16 mouse cellular contexts compared by ENCODE assay signal in genomic region chr6:85966686-85967085, GRCm38 (mm10). TPM values are rescaled to one million over a fixed set of nuclear protein-coding genes. Genes with fewer than 3 reads are reported as not detected.
DNase-seq lines count a peak whose midpoint lies in the region; ATAC-seq lines count a peak whose summit lies in the region.
"Had no signal": no experiment of that assay in that cellular context is flagged by ENCODE, and none has a peak within 500 bp of the region (broad histone marks: within the 10 kb centered on the region; RNA-seq: fewer than 3 reads in every experiment).

No protein-coding gene starts in this region.

- ATAC-seq in kidney, embryonic 15.5 days (replicated peaks; ENCODE audit: low FRiP score): 0 out of 2 replicates have a peak, but pooled peaks have one; percentile 5
- 0 out of 2 replicates have a peak, but pooled peaks have one; percentile 19 for ATAC-seq in granulocyte monocyte progenitor cell, adult 5-6 weeks (replicated peaks; ENCODE audit: poor library complexity, severe bottlenecking)
- ATAC-seq: forebrain, embryonic 15.5 days; hindbrain, postnatal 0 days had no signal

- intact Hi-C loops in left cerebral cortex, postnatal 14 days (cut with DNase I): no loop called here

- no peak overlapping the region for H3K27ac ChIP-seq in kidney, embryonic 15.5 days
- H3K27ac ChIP-seq: forebrain, embryonic 15.5 days; hindbrain, postnatal 0 days had no signal

- H3K4me2 ChIP-seq in kidney, embryonic 15.5 days: no peak overlapping the region
- H3K4me2 ChIP-seq: forebrain, embryonic 15.5 days; heart, embryonic 11.5 days had no signal

- no peak overlapping the region for H3K4me3 ChIP-seq in kidney, embryonic 15.5 days (replicated peaks)
- H3K4me3 ChIP-seq: forebrain, embryonic 15.5 days had no signal

- H3K4me1 ChIP-seq in kidney, embryonic 15.5 days: no peaks in the 10 kb centered on the region

- 80% methylated on average over 4 of the region's 4 CpGs for WGBS in kidney, embryonic 15.5 days

- H3K27me3 ChIP-seq in kidney, embryonic 15.5 days: no peaks in the 10 kb centered on the region
- H3K27me3 ChIP-seq: forebrain, embryonic 15.5 days had no signal

- no peaks in the 10 kb centered on the region for H3K9me3 ChIP-seq in kidney, embryonic 15.5 days (replicated peaks)
- H3K9me3 ChIP-seq: forebrain, embryonic 15.5 days had no signal

- no peak for DNase-seq in kidney, adult 11 months
- DNase-seq in CD4-positive helper T cell, adult 2 months (ENCODE audit: low read depth, low spot score): peak; percentile 45
- peak; percentile 71 to 73 for DNase-seq in spleen, postnatal 36 days (ENCODE audit: low spot score in 2 of 2)
- DNase-seq in adrenal gland, postnatal 25 days: no peak
- DNase-seq in left cerebral cortex, postnatal 14 days (ENCODE audit: low spot score in 2 of 2): no peak
- no peak for DNase-seq in adrenal gland, postnatal 14 days
- DNase-seq: adrenal gland, adult 2 months; cerebellum, postnatal 25 days had no signal

- H3K36me3 ChIP-seq in kidney, embryonic 15.5 days: no peaks in the 10 kb centered on the region
- H3K36me3 ChIP-seq: forebrain, embryonic 15.5 days had no signal

- H3K9ac ChIP-seq in kidney, embryonic 15.5 days: no peak overlapping the region
- H3K9ac ChIP-seq: forebrain, embryonic 15.5 days had no signal

RNA-seq across cellular contexts. Expression of gene Dusp11, which starts 5.2 kb away (rescaled TPM):
- polyA plus RNA-seq in kidney, embryonic 15.5 days (2015; fragmentation: Nextera tagmentation; extraction: Ambion mirVana): 44.1 and 45.0 TPM in 2 replicates
- 56.9 and 57.9 TPM in 2 replicates for total RNA-seq in granulocyte monocyte progenitor cell, adult 5-6 weeks (2014; fragmentation: Nextera tagmentation)
- total RNA-seq in granulocyte monocyte progenitor cell, adult 5-6 weeks (2017): 44.0 and 45.4 TPM in 2 replicates
- 142 and 170 TPM in 2 replicates for total RNA-seq in adrenal gland, postnatal 25 days (2021)
- total RNA-seq in left cerebral cortex, postnatal 14 days (2021): 10 to 100 TPM; 75.4 to 78.5 TPM
- total RNA-seq in adrenal gland, postnatal 14 days (2021): 115 and 124 TPM in 2 replicates

RNA-seq across cellular contexts. Expression of gene Figla, which starts 49.3 kb away (rescaled TPM):
- polyA plus RNA-seq in kidney, embryonic 15.5 days (2015; fragmentation: Nextera tagmentation; extraction: Ambion mirVana): not detected in 2 replicates
- total RNA-seq in granulocyte monocyte progenitor cell, adult 5-6 weeks (2014; fragmentation: Nextera tagmentation): not detected in 2 replicates
- total RNA-seq in granulocyte monocyte progenitor cell, adult 5-6 weeks (2017): not detected in 2 replicates
- not detected in 2 replicates for total RNA-seq in adrenal gland, postnatal 25 days (2021)
- total RNA-seq in left cerebral cortex, postnatal 14 days (2021): not detected
- not detected in 2 replicates for total RNA-seq in adrenal gland, postnatal 14 days (2021)
- total RNA-seq: adrenal gland, adult 2 months; ES-E14; hindbrain, postnatal 0 days had no signal
- polyA plus RNA-seq: adrenal gland, adult 2 months; forebrain, embryonic 15.5 days; heart, embryonic 11.5 days; hindbrain, postnatal 0 days; neural tube, embryonic 14.5 days; stomach, embryonic 14.5 days had no signal

RNA-seq across cellular contexts. Expression of gene Nat8f1, which starts 51.2 kb away (rescaled TPM):
- polyA plus RNA-seq in kidney, embryonic 15.5 days (2015; fragmentation: Nextera tagmentation; extraction: Ambion mirVana): 46.6 and 52.7 TPM in 2 replicates
- total RNA-seq in granulocyte monocyte progenitor cell, adult 5-6 weeks (2014; fragmentation: Nextera tagmentation): 6.9 and 10.4 TPM in 2 replicates
- 3.4 and 3.7 TPM in 2 replicates for total RNA-seq in granulocyte monocyte progenitor cell, adult 5-6 weeks (2017)
- total RNA-seq in adrenal gland, postnatal 25 days (2021): 47.2 and 69.6 TPM in 2 replicates
- 10 to 100 TPM; 17.4 to 18.8 TPM for total RNA-seq in left cerebral cortex, postnatal 14 days (2021)
- total RNA-seq in adrenal gland, postnatal 14 days (2021): 23.5 and 47.2 TPM in 2 replicates

RNA-seq across cellular contexts. Expression of gene Tprkb, which starts 55.0 kb away (rescaled TPM):
- polyA plus RNA-seq in kidney, embryonic 15.5 days (2015; fragmentation: Nextera tagmentation; extraction: Ambion mirVana): 41.0 and 41.6 TPM in 2 replicates
- 26.0 and 30.1 TPM in 2 replicates for total RNA-seq in granulocyte monocyte progenitor cell, adult 5-6 weeks (2014; fragmentation: Nextera tagmentation)
- 17.3 and 40.0 TPM in 2 replicates for total RNA-seq in granulocyte monocyte progenitor cell, adult 5-6 weeks (2017)
- 49.3 and 66.9 TPM in 2 replicates for total RNA-seq in adrenal gland, postnatal 25 days (2021)
- total RNA-seq in left cerebral cortex, postnatal 14 days (2021): 10 to 100 TPM; 48.9 to 52.2 TPM
- 41.9 and 43.1 TPM in 2 replicates for total RNA-seq in adrenal gland, postnatal 14 days (2021)

Comparison
In these comparisons a context has a peak if more than half of its experiments do, and no peak if none do; other contexts are left out.
1. DNase-seq: peak in CD4-positive helper T cell, adult 2 months (single experiment) and spleen, postnatal 36 days (2 of 2); none in kidney, adult 11 months (single experiment), adrenal gland, postnatal 25 days (single experiment), left cerebral cortex, postnatal 14 days (0 of 2) and adrenal gland, postnatal 14 days (single experiment).